Mouse (Mus musculus) ZHBTc4 (cell line): ENCODE results near the gene Robo2.
"Not testable (repeated sequence)": the region's sequence is repeated elsewhere in the genome, so short reads cannot be mapped to it uniquely, and the experiment has no call there.

ENCODE experiments used
- DNase-seq: peaks from one replicate; pipeline ENCODE4 v3.0.0-alpha.2; 2011; ENCODE audit warnings: low read depth, low spot score

The Robo2 gene

GRCm38 (mm10) chr16:74200705-74201104 is 210.9 kb downstream of the Robo2 start:
- DNase-seq: no peak

- no peak for DNase-seq
Measured at GRCm38 (mm10) chr16:74200024-74200703, 211.5 kb downstream of the Robo2 start.

DNA sequence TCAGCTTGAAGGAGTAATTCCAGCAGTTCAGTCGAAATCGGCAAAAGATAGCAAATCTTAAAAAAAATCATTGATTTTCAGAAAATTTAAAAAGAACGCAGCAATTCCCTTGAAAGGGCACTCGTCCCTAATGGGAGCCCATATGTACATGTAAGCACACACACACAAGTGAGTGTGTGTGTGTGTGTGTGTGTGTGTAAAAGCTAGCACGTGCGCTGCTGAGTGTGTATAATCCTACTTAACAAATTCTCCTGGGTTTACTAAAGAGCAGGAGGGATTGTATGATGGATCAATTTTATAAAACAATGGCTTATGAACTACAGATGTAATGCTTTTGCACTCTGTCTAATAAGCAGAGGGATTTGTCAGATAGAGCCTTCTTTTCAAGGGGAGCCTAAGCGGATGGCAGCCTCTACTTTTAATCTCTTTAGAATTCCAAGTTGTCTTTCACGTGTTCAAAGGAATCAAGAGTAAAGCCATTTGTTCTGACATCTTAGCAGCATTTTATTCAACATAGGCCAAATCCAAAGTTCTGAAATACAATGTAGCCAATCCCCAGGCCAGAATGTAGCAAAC is 218.6 kb downstream of the Robo2 start:
- no peak for DNase-seq

DNA sequence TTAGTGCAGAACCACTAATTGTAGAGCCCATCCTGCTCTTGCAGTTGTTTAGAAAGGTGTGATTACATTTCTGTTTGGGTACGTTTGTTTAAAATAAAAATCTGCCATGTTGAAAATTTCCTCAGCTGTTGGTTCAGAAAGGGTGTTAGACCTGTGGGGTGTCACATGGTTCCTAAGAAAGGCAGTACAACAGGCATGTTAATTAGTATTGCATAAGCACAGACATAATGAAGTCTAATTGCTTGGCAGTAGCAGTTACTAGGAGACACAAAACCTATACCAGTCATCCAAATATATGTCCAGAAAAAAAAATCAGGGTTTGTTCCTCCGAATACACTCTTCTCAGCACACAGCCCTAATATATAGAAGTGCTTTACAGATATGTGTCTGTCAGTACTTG is 220.0 kb downstream of the Robo2 start:
- DNase-seq: no peak

- no peak for DNase-seq
Measured at GRCm38 (mm10) chr16:74182509-74183113, 229.0 kb downstream of the Robo2 start.

- no peak for DNase-seq
Measured at GRCm38 (mm10) chr16:74172673-74173072, 239.0 kb downstream of the Robo2 start.

DNA sequence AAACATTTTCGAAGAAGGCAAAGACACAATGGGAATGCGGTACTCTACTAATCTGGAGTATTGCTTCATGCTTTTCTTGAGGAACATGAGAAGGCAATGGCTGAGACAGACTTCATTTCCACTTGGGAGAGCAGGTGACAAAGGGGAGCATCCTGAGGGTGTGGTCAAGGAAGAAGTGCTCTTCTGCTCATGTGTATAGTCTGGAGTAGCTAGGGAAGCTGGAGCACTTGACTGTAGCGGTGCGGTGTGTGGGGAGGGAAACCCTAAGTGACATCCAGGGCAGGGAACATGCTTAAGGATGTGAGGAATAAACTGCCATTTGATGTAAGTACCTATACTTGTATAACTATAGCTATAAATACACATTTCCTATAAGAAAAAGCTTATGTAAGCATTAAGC is 242.0 kb downstream of the Robo2 start:
- no peak for DNase-seq

DNA sequence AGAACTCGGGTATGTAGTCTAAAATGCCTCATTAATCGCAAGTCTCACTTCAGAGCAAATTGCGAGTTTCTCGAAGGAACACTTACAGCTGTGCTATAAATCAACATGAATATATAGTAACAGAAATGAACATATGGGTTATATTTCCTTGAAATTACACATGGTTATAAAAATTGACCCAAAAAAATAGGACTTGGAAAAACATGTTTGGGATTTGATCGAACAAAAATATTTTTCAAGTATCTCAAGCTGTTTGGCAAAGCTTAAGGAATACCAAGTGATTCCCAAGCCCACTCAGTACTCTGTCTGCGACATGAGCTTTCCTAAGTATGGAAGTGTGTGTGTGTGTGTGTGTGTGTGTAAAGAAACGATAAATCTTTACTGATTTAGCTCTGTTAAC is 242.5 kb downstream of the Robo2 start:
- no peak for DNase-seq

DNA sequence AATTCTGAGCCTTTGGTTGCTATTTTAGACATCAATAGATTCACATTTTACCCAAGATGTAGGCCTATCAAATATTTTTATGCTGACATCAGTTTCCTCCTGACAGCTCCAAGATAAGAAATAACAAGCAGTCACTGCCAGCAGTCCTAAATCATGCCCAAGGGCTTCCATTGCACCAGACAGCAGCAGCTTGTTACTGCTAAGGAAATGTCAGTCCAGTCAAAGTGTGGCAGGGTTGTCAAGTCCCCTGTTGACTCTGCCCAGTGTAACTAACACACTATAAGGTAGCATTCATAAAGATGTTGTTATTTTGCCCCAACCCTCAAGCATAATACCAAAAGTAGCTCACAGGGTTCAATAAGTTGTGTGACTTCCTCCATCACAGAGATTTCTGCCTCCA is 243.8 kb downstream of the Robo2 start:
- DNase-seq: no peak

- DNase-seq: no peak
Measured at GRCm38 (mm10) chr16:74162041-74162440, 249.6 kb downstream of the Robo2 start.

- no peak for DNase-seq
Measured at GRCm38 (mm10) chr16:74159189-74159588, 252.4 kb downstream of the Robo2 start.

- peak; percentile 54 for DNase-seq
Measured at GRCm38 (mm10) chr16:74136181-74136580, 275.4 kb downstream of the Robo2 start.

DNA sequence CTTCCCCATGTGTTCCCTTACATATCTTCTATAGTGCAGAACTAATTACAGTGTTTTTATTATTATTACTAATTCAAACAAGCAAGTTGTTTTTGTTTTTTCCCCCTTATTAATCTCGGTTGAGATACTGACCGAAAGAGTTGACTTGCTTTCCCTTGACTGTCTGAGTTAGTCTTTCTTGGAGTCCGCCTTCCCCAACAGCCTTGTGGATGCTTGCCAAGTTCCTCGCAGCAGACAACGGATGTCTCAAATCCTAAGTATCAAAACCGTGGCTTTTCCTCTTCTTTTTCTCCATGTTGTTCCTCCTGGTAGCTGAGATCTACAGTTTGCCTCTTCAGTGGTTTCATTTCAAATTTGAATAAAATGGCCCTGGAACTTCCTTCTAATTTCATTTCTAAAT is 278.8 kb downstream of the Robo2 start:
- DNase-seq: no peak

- DNase-seq: no peak
Measured at GRCm38 (mm10) chr16:74131370-74131769, 280.3 kb downstream of the Robo2 start.

DNA sequence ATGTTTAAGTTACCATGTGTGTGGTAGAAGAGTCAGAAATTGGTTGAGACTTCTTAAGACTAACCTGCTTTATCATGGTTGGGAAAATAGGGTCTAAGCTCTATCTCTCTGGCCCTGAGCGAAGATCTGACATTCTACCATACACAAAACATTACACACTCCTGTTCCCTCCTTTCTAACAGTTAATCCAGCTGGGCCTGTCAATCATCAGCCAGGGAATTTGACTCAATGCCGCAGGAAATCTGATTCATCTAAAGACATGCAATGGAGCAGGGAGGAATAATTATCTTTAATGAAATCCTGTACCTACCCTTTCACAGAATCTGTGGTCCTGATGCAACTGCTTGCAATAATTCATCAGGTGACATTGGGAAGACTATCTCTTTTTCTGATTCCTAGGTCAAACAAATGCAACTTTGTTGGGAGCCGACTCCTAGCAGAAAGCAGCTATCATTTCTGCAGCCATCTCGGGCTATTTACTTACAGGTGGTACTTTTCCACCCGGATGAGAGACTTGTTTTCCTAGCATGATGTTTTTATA is 283.1 kb downstream of the Robo2 start:
- DNase-seq: no peak

GRCm38 (mm10) chr16:74113155-74113554 is 298.5 kb downstream of the Robo2 start:
- no peak for DNase-seq

DNA sequence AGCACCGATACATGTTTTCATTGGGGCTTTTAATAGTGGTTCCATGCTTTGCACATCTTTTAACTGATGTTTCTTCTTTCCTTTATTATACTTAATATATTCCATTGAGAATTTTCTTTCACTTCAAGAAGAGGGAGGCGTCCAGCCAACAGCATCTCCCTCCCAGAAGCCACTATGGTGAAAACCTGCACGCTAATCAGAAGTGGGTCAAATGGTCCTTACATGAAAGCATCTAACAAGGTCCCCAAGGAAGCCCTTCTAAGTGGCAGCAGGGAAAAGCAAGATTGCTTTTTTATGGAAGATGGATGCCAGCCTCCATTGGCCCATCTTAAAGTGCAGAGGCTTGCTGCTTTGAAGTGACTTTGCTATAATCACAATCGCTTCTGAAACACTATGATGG is 300.5 kb downstream of the Robo2 start:
- DNase-seq: no peak

DNA sequence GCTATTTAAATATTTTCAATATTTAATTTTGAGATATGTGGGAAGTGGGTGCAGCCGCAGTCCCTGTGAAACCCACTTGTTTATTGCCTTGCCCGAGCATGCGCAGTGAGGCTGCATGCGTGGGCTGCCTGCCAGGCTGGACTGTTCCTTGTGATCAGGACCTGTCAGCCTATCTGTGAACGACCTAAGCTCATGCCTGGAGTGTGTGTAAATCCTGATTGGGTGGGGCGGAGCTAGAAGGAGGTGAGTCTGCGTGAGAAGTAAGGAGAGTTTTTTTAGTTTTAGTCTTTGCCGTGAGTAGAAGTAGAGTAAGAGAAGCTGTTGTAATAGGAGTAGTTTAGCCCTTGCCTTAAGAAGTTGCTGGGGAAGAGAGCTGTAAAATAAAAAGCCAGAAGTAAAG is 307.2 kb downstream of the Robo2 start:
- DNase-seq: not testable (repeated sequence)

GRCm38 (mm10) chr16:74092997-74093801 is 318.4 kb downstream of the Robo2 start:
- no peak for DNase-seq

- no peak for DNase-seq
Measured at GRCm38 (mm10) chr16:74089951-74090350, 321.7 kb downstream of the Robo2 start.

- DNase-seq: no peak
Measured at GRCm38 (mm10) chr16:74084188-74084587, 327.4 kb downstream of the Robo2 start.

DNA sequence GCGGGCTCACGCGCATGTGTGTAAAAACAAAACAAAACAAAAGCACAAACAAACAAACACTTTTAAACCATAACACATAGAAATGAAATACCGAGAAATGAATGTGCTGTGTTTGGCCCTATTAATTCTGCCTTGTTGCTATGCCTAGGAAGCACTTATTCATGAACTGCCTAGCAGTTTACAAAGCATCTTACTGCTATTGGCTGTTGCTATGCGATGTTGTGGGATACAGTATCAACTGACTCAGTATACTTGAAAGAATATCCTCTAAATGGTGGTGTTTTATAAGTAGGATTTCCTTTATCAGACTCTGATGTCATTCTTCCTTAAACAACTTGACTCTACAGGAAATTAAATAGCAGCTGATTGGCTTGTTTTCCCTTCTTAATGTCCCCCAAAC is 339.0 kb downstream of the Robo2 start:
- no peak for DNase-seq
